8 mouse cellular contexts compared by ENCODE assay signal in genomic region chr3:97767041-97767770, GRCm38 (mm10).
DNase-seq lines count a peak whose midpoint lies in the region; ATAC-seq and TF ChIP-seq lines count a peak whose summit lies in the region.

No protein-coding gene starts in this region.

- H3K36me3 ChIP-seq in E14TG2a.4 (ENCODE audit: insufficient read depth, low read length): no peaks in the 10 kb centered on the region
- H3K36me3 ChIP-seq in embryonic facial prominence, embryonic 14.5 days (ENCODE audit: control insufficient read depth, insufficient read depth, low read length): no peaks in the 10 kb centered on the region
- H3K36me3 ChIP-seq in hindbrain, postnatal 0 days (ENCODE audit: insufficient read depth, low read length): no peaks in the 10 kb centered on the region
- H3K36me3 ChIP-seq in lung, postnatal 0 days (ENCODE audit: insufficient read depth, low read length): no peaks in the 10 kb centered on the region
- 0 out of 2 replicates have a peak, but pooled peaks cover 2% of the 10 kb centered on the region for H3K36me3 ChIP-seq in splenic B cell, adult 2 months (ENCODE audit: control insufficient read depth, insufficient read depth, low read length, poor library complexity, severe bottlenecking)

- peak overlapping the region; percentile 89 for H3K27ac ChIP-seq in embryonic facial prominence, embryonic 14.5 days (replicated peaks; ENCODE audit: low read depth, low read length)
- H3K27ac ChIP-seq in hindbrain, postnatal 0 days: peak overlapping the region; percentile 93
- H3K27ac ChIP-seq in lung, postnatal 0 days (ENCODE audit: low read length): peak overlapping the region; percentile 77

- ATAC-seq in embryonic facial prominence, embryonic 14.5 days (ENCODE audit: low read depth): no peak; the same call in 1 of the 2 replicates
- ATAC-seq in hindbrain, postnatal 0 days: no peak
- ATAC-seq in lung, postnatal 0 days: no peak

- TF ChIP-seq CTCF in E14TG2a.4 (conservative IDR thresholded peaks at IDR 0.05; ENCODE audit: low read length): no peak
- TF ChIP-seq CTCF in hindbrain, postnatal 0 days (IDR thresholded peaks at IDR 0.05; ENCODE audit: low read depth): no peak
- no peak for TF ChIP-seq CTCF in lung, postnatal 0 days (IDR thresholded peaks at IDR 0.05)

- H3K4me2 ChIP-seq in embryonic facial prominence, embryonic 14.5 days (ENCODE audit: low read depth, low read length): peak overlapping the region; percentile 90
- peak overlapping the region; percentile 96 for H3K4me2 ChIP-seq in hindbrain, postnatal 0 days (ENCODE audit: low read depth, low read length)
- peak overlapping the region; percentile 76 for H3K4me2 ChIP-seq in lung, postnatal 0 days (replicated peaks; ENCODE audit: low read depth, low read length)

- H3K9me3 ChIP-seq in E14TG2a.4 (ENCODE audit: low read length): no peaks in the 10 kb centered on the region
- H3K9me3 ChIP-seq in embryonic facial prominence, embryonic 14.5 days (ENCODE audit: control insufficient read depth, low read length): no peaks in the 10 kb centered on the region
- no peaks in the 10 kb centered on the region for H3K9me3 ChIP-seq in hindbrain, postnatal 0 days (ENCODE audit: low read length)
- no peaks in the 10 kb centered on the region for H3K9me3 ChIP-seq in lung, postnatal 0 days (ENCODE audit: low read length)

- no peak for TF ChIP-seq EP300 in lung, postnatal 0 days (IDR thresholded peaks at IDR 0.05)

- H3K27me3 ChIP-seq in E14TG2a.4 (ENCODE audit: insufficient read depth, low read length): peaks cover 20% of the 10 kb centered on the region
- no peaks in the 10 kb centered on the region for H3K27me3 ChIP-seq in embryonic facial prominence, embryonic 14.5 days (replicated peaks; ENCODE audit: control insufficient read depth, insufficient read depth, low read length)
- H3K27me3 ChIP-seq in hindbrain, postnatal 0 days (ENCODE audit: insufficient read depth, low read length): no peaks in the 10 kb centered on the region
- no peaks in the 10 kb centered on the region for H3K27me3 ChIP-seq in lung, postnatal 0 days (replicated peaks; ENCODE audit: insufficient read depth, low read length)
- no peaks in the 10 kb centered on the region for H3K27me3 ChIP-seq in splenic B cell, adult 2 months (ENCODE audit: control insufficient read depth, insufficient read depth, low read length, poor library complexity, severe bottlenecking)

- peak overlapping the region; percentile 78 for H3K9ac ChIP-seq in embryonic facial prominence, embryonic 14.5 days (ENCODE audit: low read depth, low read length)
- peak overlapping the region; percentile 77 for H3K9ac ChIP-seq in hindbrain, postnatal 0 days (replicated peaks; ENCODE audit: low read length)
- H3K9ac ChIP-seq in lung, postnatal 0 days (replicated peaks; ENCODE audit: low read depth): peak overlapping the region; percentile 51

- DNase-seq in kidney, adult 11 months: peak; percentile 23
- DNase-seq in kidney, adult 8-10 months: no peak
- DNase-seq in embryonic facial prominence, embryonic 14.5 days (ENCODE audit: low spot score): peak; percentile 12
- DNase-seq in hindbrain, postnatal 0 days (ENCODE audit: low spot score): peak; percentile 51
- DNase-seq in lung, postnatal 0 days (ENCODE audit: low spot score): peak; percentile 34
- peak; percentile 31 for DNase-seq in splenic B cell, adult 2 months (ENCODE audit: low read depth, low spot score)
- DNase-seq in right cerebral cortex, adult 18-20 months: no peak

- H3K4me1 ChIP-seq in E14TG2a.4 (replicated peaks; ENCODE audit: low read depth, low read length): peaks cover 26% of the 10 kb centered on the region
- peaks cover 25% of the 10 kb centered on the region for H3K4me1 ChIP-seq in embryonic facial prominence, embryonic 14.5 days (ENCODE audit: control insufficient read depth, insufficient read depth, low read length)
- peaks cover 24% of the 10 kb centered on the region for H3K4me1 ChIP-seq in hindbrain, postnatal 0 days (ENCODE audit: insufficient read depth, low read length)
- H3K4me1 ChIP-seq in lung, postnatal 0 days (ENCODE audit: insufficient read depth, low read depth, low read length): peaks cover 5% of the 10 kb centered on the region; the same call in 1 of the 2 replicates

- WGBS in embryonic facial prominence, embryonic 14.5 days: 1% methylated on average over 40 of the region's 40 CpGs
- WGBS in hindbrain, postnatal 0 days: 2% methylated on average over 40 of the region's 40 CpGs
- WGBS in lung, postnatal 0 days: 6% methylated on average over 38 of the region's 40 CpGs

- peak overlapping the region; percentile 99 for H3K4me3 ChIP-seq in E14TG2a.4 (replicated peaks; ENCODE audit: low read length)
- peak overlapping the region; percentile 73 for H3K4me3 ChIP-seq in embryonic facial prominence, embryonic 14.5 days (ENCODE audit: low read depth, low read length)
- H3K4me3 ChIP-seq in hindbrain, postnatal 0 days (ENCODE audit: low read length): peak overlapping the region; percentile 88
- peak overlapping the region; percentile 94 for H3K4me3 ChIP-seq in lung, postnatal 0 days (ENCODE audit: low read depth, low read length)

Comparison
In these comparisons a context has a peak if more than half of its experiments do, and no peak if none do; other contexts are left out.
1. DNase-seq: peak in kidney, adult 11 months (single experiment), embryonic facial prominence, embryonic 14.5 days (single experiment), hindbrain, postnatal 0 days (single experiment), lung, postnatal 0 days (single experiment) and splenic B cell, adult 2 months (single experiment); none in kidney, adult 8-10 months (0 of 2) and right cerebral cortex, adult 18-20 months (single experiment).
2. Peak in every context shown above with its lines, with median percentiles within 50 percentile points of each other: H3K4me3 ChIP-seq, H3K27ac ChIP-seq, H3K4me2 ChIP-seq and H3K9ac ChIP-seq.